Mouse (Mus musculus) kidney, embryonic 16.5 days (tissue): ENCODE measurements at regions not wholly inside any gene's neighbourhood (a gene's known extent, or its start where the extent isn't known, plus 50 kb on each side); places are given as distances from the start of the nearest gene placed in this dataset.
A peak's percentile ranks its signal among the peaks of the same experiment; 100 is the strongest.

ENCODE experiments used
- ATAC-seq: fragments of 200-750 bp; cut with Nextera tagmentation; 2 replicates; pipeline ENCODE4 v1.8.0; 2017; ENCODE audit warnings: moderate TSS enrichment; ENCODE audit not compliant: low FRiP score, low TSS enrichment
- H3K27ac ChIP-seq: fragments of 300-500 bp; sonication (generic); 2 replicates; pipeline ENCODE4 v1.5.1; 2014; ENCODE audit warnings: low read length
- H3K27me3 ChIP-seq: fragments of 300-500 bp; sonication (generic); 2 replicates; pipeline ENCODE4 v1.6.1; 2014; ENCODE audit warnings: low read length, control low read depth, mixed read lengths; ENCODE audit not compliant: insufficient read depth
- H3K36me3 ChIP-seq: fragments of 300-500 bp; sonication (generic); 2 replicates; pipeline ENCODE4 v1.6.1; 2014; ENCODE audit warnings: low read length, control low read depth, mixed read lengths; ENCODE audit not compliant: insufficient read depth
- H3K4me1 ChIP-seq: fragments of 300-500 bp; sonication (generic); 2 replicates; pipeline ENCODE4 v1.6.1; 2014; ENCODE audit warnings: low read length, control low read depth, mixed read lengths; ENCODE audit not compliant: insufficient read depth
- H3K4me2 ChIP-seq: fragments of 300-500 bp; sonication (generic); replicated peaks from 2 replicates; pipeline ENCODE4 v1.6.1; 2014; ENCODE audit warnings: low read depth, low read length
- H3K4me3 ChIP-seq: fragments of 300-500 bp; sonication (generic); 2 replicates; pipeline ENCODE4 v1.5.1; 2014; ENCODE audit warnings: mild to moderate bottlenecking, low read length
- H3K9ac ChIP-seq: fragments of 300-500 bp; sonication (generic); replicated peaks from 2 replicates; pipeline ENCODE4 v1.6.1; 2014; ENCODE audit warnings: low read length
- H3K9me3 ChIP-seq: fragments of 300-500 bp; sonication (generic); 2 replicates; pipeline ENCODE4 v1.6.1; 2016; ENCODE audit warnings: low read length, control low read depth
- WGBS: fragments of 180-500 bp; shearing (Covaris S2); extraction: QIAGEN DNeasy Blood & Tissue Kit; methylation state at CpG from one replicate; pipeline ENCODE4 v1.1.7; 2014; 5-methylcytosine and 5-hydroxymethylcytosine counted together

- Histone ChIP-seq H3K9me3 (no peaks in the 10 kb centered on the region), H3K4me2 (peak overlapping the region; percentile 95), H3K9ac (peak overlapping the region; percentile 77), H3K27me3 (no peaks in the 10 kb centered on the region), H3K27ac (peak overlapping the region; percentile 87), H3K4me1 (peaks cover 15% of the 10 kb centered on the region), H3K4me3 (peak overlapping the region; percentile 57), H3K36me3 (no peaks in the 10 kb centered on the region)
- WGBS, result under 1% methylated on average over 18 of the region's 18 CpGs
- peak; percentile 8; the same call in 1 of the 2 replicates for ATAC-seq
Observed at GRCm38 (mm10) chr10:120551851-120552281, 75.6 kb upstream of the Hmga2 start.

- no peaks in the 10 kb centered on the region for H3K27me3 ChIP-seq
- H3K4me3 ChIP-seq, result no peak overlapping the region
- H3K9ac ChIP-seq, result no peak overlapping the region
- H3K27ac ChIP-seq, result no peak overlapping the region
- H3K36me3 ChIP-seq, result no peaks in the 10 kb centered on the region
- ATAC-seq, result no peak
- no peaks in the 10 kb centered on the region for H3K9me3 ChIP-seq
- 89% methylated on average over 11 of the region's 11 CpGs for WGBS
- peaks cover 4% of the 10 kb centered on the region; the same call in 1 of the 2 replicates for H3K4me1 ChIP-seq
- H3K4me2 ChIP-seq, result no peak overlapping the region
Observed at GRCm38 (mm10) chr10:120547164-120547563, 70.9 kb upstream of the Hmga2 start.

GRCm38 (mm10) chr10:120541618-120542017 is 65.3 kb upstream of the Hmga2 start:
- no peaks in the 10 kb centered on the region for H3K9me3 ChIP-seq
- no peak for ATAC-seq
- H3K27me3 ChIP-seq, result no peaks in the 10 kb centered on the region
- H3K36me3 ChIP-seq, result no peaks in the 10 kb centered on the region
- no peak overlapping the region for H3K27ac ChIP-seq
- no peak overlapping the region for H3K4me2 ChIP-seq
- WGBS, result 94% methylated on average over 7 of the region's 7 CpGs
- H3K4me1 ChIP-seq, result no peaks in the 10 kb centered on the region
- H3K4me3 ChIP-seq, result no peak overlapping the region
- no peak overlapping the region for H3K9ac ChIP-seq

- WGBS, result 45% methylated on average over 7 of the region's 7 CpGs
- H3K27ac ChIP-seq, result no peak overlapping the region
Observed at GRCm38 (mm10) chr10:120538561-120538960, 62.3 kb upstream of the Hmga2 start.

GRCm38 (mm10) chr10:120528406-120528805 is 52.1 kb upstream of the Hmga2 start:
- H3K9ac ChIP-seq, result no peak overlapping the region
- H3K27ac ChIP-seq, result no peak overlapping the region
- no peaks in the 10 kb centered on the region for H3K4me1 ChIP-seq
- ATAC-seq, result no peak
- H3K36me3 ChIP-seq, result no peaks in the 10 kb centered on the region
- WGBS, result 87% methylated on average over 5 of the region's 5 CpGs
- H3K9me3 ChIP-seq, result no peaks in the 10 kb centered on the region
- no peak overlapping the region for H3K4me2 ChIP-seq
- H3K4me3 ChIP-seq, result no peak overlapping the region
- H3K27me3 ChIP-seq, result no peaks in the 10 kb centered on the region

More at GRCm38 (mm10) chr10:120538561-120538960, 62.3 kb upstream of the Hmga2 start:
- no peak for ATAC-seq
- no peaks in the 10 kb centered on the region for H3K4me1 ChIP-seq
- H3K27me3 ChIP-seq, result no peaks in the 10 kb centered on the region
- H3K36me3 ChIP-seq, result no peaks in the 10 kb centered on the region
- H3K9me3 ChIP-seq, result no peaks in the 10 kb centered on the region
- H3K4me2 ChIP-seq, result no peak overlapping the region
- H3K4me3 ChIP-seq, result no peak overlapping the region
- H3K9ac ChIP-seq, result no peak overlapping the region

- Histone ChIP-seq H3K4me2 (no peak overlapping the region), H3K9ac (no peak overlapping the region), H3K27me3 (no peaks in the 10 kb centered on the region), H3K9me3 (no peaks in the 10 kb centered on the region), H3K36me3 (no peaks in the 10 kb centered on the region), H3K4me1 (no peaks in the 10 kb centered on the region), H3K27ac (no peak overlapping the region), H3K4me3 (no peak overlapping the region)
- 85% methylated on average over 6 of the region's 6 CpGs for WGBS
- ATAC-seq, result no peak
Observed at GRCm38 (mm10) chr10:120527951-120528350, 51.7 kb upstream of the Hmga2 start.

- no peak overlapping the region for H3K4me3 ChIP-seq
- H3K9ac ChIP-seq, result no peak overlapping the region
- 70% methylated on average over 6 of the region's 6 CpGs for WGBS
- no peak overlapping the region for H3K4me2 ChIP-seq
- no peak overlapping the region for H3K27ac ChIP-seq
- H3K9me3 ChIP-seq, result no peaks in the 10 kb centered on the region
- ATAC-seq, result no peak
- H3K27me3 ChIP-seq, result no peaks in the 10 kb centered on the region
- no peaks in the 10 kb centered on the region for H3K4me1 ChIP-seq
- no peaks in the 10 kb centered on the region for H3K36me3 ChIP-seq
Observed at GRCm38 (mm10) chr10:120526991-120527390, 50.7 kb upstream of the Hmga2 start.
